Mouse (Mus musculus) embryonic fibroblast, embryonic 13.5 days (primary cell): ENCODE measurements at regions not wholly inside any gene's neighbourhood (a gene's known extent, or its start where the extent isn't known, plus 50 kb on each side); places are given as distances from the start of the nearest gene placed in this dataset.

Source experiments
- CTCF ChIP-seq: IDR thresholded peaks from 2 replicates; pipeline ENCODE4 v1.5.1; 2011; ENCODE audit warnings: mild to moderate bottlenecking, control low read depth, low read length, moderate library complexity, borderline replicate concordance; ENCODE audit not compliant: insufficient read depth
- POLR2A ChIP-seq: IDR thresholded peaks from 2 replicates; pipeline ENCODE4 v1.6.1; 2011; ENCODE audit warnings: low read depth, mild to moderate bottlenecking, control low read depth, low read length, moderate library complexity

- TF ChIP-seq POLR2A, result no peak
- TF ChIP-seq CTCF, result no peak
These were observed 71.5 kb upstream of the Btg1 start for GRCm38 (mm10) chr10:96545312-96545711.
